Mouse (Mus musculus) heart, adult 2 months (tissue): ENCODE results near the gene Odaph. TPM values are rescaled to one million over a fixed set of nuclear protein-coding genes. Genes with fewer than 3 reads are reported as not detected.
"Not testable (repeated sequence)": the region's sequence is repeated elsewhere in the genome, so short reads cannot be mapped to it uniquely, and the experiment has no call there.

Source experiments
- DNase-seq, 2 experiments: peaks; one replicate each; pipeline ENCODE4 v3.0.0; 2021
- H3K27ac ChIP-seq: fragments of 200-600 bp; 2 replicates; pipeline ENCODE4 v1.8.1; 2022
- H3K27me3 ChIP-seq: fragments of 200-500 bp; 2 replicates; pipeline ENCODE4 v1.6.1; 2012; ENCODE audit warnings: mild to moderate bottlenecking, low read length, inconsistent platforms, mixed read lengths; ENCODE audit not compliant: control insufficient read depth, insufficient read depth
- H3K36me3 ChIP-seq: fragments of 200-500 bp; 2 replicates; pipeline ENCODE4 v1.6.1; 2012; ENCODE audit warnings: low read length, inconsistent platforms; ENCODE audit not compliant: control insufficient read depth, insufficient read depth
- H3K4me1 ChIP-seq: fragments of 200-500 bp; 2 replicates; pipeline ENCODE4 v1.6.1; 2011; ENCODE audit warnings: low read length; ENCODE audit not compliant: control insufficient read depth, insufficient read depth
- H3K4me3 ChIP-seq: fragments of 200-600 bp; 2 replicates; pipeline ENCODE4 v1.8.1; 2022
- H3K79me2 ChIP-seq: fragments of 200-500 bp; replicated peaks from 2 replicates; pipeline ENCODE4 v1.6.1; 2012; ENCODE audit warnings: mild to moderate bottlenecking, inconsistent platforms, low read length, moderate library complexity, mixed read lengths; ENCODE audit not compliant: control insufficient read depth, insufficient read depth
- H3K9ac ChIP-seq: fragments of 200-500 bp; 2 replicates; pipeline ENCODE4 v1.6.1; 2012; ENCODE audit warnings: low read depth, mild to moderate bottlenecking, control low read depth, inconsistent platforms, low read length, mixed read lengths
- CTCF ChIP-seq: fragments of 200-600 bp; IDR thresholded peaks from 2 replicates; pipeline ENCODE4 v1.8.1; 2022; ENCODE audit warnings: antibody characterized with exemption, mild to moderate bottlenecking, moderate library complexity
- EP300 ChIP-seq: fragments of 200-500 bp; IDR thresholded peaks from 2 replicates; pipeline ENCODE4 v1.6.1; 2011; ENCODE audit warnings: low read depth, low read length, control low read depth; ENCODE audit not compliant: insufficient read depth
- POLR2A ChIP-seq: fragments of 200-500 bp; IDR thresholded peaks from 2 replicates; pipeline ENCODE4 v1.6.1; 2011; ENCODE audit warnings: mild to moderate bottlenecking, low read depth, low read length, control low read depth; ENCODE audit not compliant: insufficient read depth
- WGBS: fragments of 180-500 bp; shearing (Covaris S2); methylation state at CpG from one replicate; pipeline ENCODE4 v1.1.7; 2018; 5-methylcytosine and 5-hydroxymethylcytosine counted together
- intact Hi-C: fragments of 180-260 bp; cut with DNase I; formaldehyde crosslinking; loops from one replicate; pipeline ENCODE4 v1.15.1; 2025
- long read RNA-seq: library from polyadenylated mRNA; stranded (forward); transcript quantifications from one replicate; pipeline ENCODE4 v2.0.0, GENCODE M21; 2021
- polyA plus RNA-seq: library from polyadenylated mRNA; depleted of rRNA; stranded (reverse); fragments of >200 nt; gene quantifications from 2 replicates; pipeline ENCODE4 v1.2.3, GENCODE M21; 2012; rRNA removed
- total RNA-seq, 2 experiments: library from RNA; stranded (reverse); gene quantifications; 2 replicates each; pipeline ENCODE4 v1.2.3; 2021

Odaph gene
- not detected for total RNA-seq
- not detected in 2 replicates for polyA plus RNA-seq
- long read RNA-seq, result 0 reads

DNA sequence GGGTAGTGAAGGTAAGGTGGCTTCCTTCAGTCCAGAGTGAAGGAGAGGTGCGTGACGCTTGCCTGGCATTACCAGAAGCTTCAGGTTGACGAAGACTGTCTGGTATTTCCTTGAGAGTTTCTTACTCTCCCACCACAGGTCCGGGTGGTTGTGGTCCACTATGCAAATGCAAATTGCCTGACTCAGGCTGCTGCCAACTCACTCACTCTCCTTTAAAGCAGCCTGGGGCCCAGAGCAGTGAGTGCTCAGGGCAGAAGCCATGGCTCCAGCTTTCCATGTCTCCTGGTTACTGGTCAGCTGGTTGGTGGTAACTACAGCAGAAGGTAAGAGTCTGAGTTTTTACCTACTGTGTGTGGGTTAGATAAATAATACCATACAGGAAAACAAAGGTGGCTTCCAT, at the start of gene Odaph:
Gene Odaph, plus strand, starts transcription at position 240 of the 400 bp plus-strand sequence.
- no peaks in the 10 kb centered on the region for H3K79me2 ChIP-seq
- no peaks in the 10 kb centered on the region for H3K27me3 ChIP-seq
- DNase-seq, result no peak
- no peaks in the 10 kb centered on the region for H3K4me1 ChIP-seq
- H3K4me3 ChIP-seq, result no peak within 1 kb of the TSS
- H3K9ac ChIP-seq, result no peak within 1 kb of the TSS
- H3K36me3 ChIP-seq, result no peaks in the 10 kb centered on the region
- TF ChIP-seq EP300 (no peak), POLR2A (no peak), CTCF (no peak)
- no peak within 1 kb of the TSS for H3K27ac ChIP-seq
- intact Hi-C loops, result no loop called here
- 75% methylated on average over 4 of the region's 4 CpGs for WGBS

DNA sequence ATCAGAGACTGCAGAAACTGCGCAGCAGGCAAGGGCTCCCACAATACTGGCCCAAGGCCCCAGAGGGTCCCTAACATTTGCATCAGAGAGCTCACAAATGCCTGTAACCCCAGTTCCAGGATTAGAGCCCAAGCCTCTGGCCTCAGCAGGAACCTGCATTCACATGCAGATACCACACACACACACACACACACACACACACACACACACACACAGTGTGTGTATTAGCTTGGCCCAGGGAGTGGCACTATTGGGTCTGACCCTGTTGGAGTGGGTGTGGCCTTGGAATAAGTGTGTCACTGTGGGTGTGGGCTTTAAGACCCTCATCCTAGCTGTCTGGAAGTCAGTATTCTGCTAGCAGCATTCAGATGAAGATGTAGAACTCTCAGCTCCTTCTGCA, 41.7 kb upstream of the Odaph start:
- WGBS, result 96% methylated on average over 1 of the region's 1 CpGs
- intact Hi-C loops, H3K4me1 ChIP-seq, H3K9ac ChIP-seq, H3K36me3 ChIP-seq, H3K79me2 ChIP-seq, DNase-seq, H3K4me3 ChIP-seq, H3K27ac ChIP-seq, H3K27me3 ChIP-seq: not testable (repeated sequence)

DNA sequence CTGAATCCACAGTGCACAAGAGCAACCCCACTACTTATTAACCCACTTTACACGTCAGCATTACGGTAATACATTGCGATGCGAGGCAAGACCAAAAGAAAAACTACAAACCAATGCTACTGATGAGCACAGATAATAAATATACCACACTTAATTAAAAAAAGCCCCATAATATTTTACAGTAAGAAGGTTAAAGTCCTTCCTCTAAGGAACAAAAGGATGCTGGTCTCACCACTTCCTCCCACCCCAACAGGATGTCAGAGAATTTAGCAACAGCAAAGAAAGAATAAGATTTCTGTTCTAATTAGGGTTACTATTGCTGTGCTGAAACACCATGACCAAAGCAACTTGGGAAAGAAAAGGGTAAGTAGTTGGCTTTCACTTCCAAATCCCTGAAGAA, 40.3 kb upstream of the Odaph start:
- Histone ChIP-seq H3K27me3 (no peaks in the 10 kb centered on the region), H3K79me2 (no peaks in the 10 kb centered on the region), H3K36me3 (peaks cover 8% of the 10 kb centered on the region), H3K4me1 (no peaks in the 10 kb centered on the region), H3K27ac (no peak overlapping the region), H3K9ac (no peak overlapping the region), H3K4me3 (no peak overlapping the region)
- no peak for DNase-seq
- TF ChIP-seq EP300, result no peak
- no peak for TF ChIP-seq CTCF
- no peak for TF ChIP-seq POLR2A
- intact Hi-C loops, result no loop called here
- 97% methylated on average over 4 of the region's 4 CpGs for WGBS

DNA sequence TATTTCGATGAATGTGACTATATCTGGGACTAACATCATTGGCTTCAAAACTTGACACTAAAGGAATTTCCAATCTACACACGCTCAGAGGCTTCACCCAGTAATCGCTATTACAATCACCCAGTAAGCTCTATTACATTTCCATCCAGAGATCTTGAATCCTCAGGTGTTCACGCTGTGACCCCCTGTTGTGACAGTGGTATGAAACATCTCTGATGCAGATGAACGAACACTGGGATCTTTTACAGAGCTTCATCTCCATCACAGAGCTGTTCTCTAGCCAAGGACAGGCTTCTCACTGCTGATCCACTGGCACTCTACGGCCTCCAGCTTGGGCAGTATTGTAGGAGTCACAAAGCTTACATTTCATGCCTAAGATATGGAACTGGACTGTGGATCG, 37.8 kb upstream of the Odaph start:
- 96% methylated on average over 7 of the region's 7 CpGs for whole genome bisulfite sequencing
- H3K27ac ChIP-seq, result no peak overlapping the region
- intact Hi-C loops, result no loop called here

DNA sequence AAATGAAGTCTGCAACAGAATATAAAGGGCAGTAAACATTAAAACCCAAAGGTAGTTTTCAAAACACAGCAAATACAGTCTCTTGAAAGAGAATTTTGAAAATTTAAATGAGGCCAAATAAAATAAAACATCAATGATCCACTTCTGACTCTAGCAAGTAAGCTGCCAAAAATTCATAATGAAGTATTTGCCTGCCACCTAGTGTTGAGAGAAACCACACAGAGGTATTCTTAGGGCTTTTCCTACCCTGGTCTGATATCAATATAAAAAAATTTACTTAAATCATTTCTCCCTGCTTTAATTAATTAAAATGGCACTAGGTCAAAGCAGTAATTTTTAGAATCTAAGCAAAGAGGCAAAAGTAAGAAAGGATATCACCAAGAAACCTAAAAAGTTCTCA, 35.9 kb upstream of the Odaph start:
- peaks cover 15% of the 10 kb centered on the region for H3K36me3 ChIP-seq
- intact Hi-C loops, result loop anchor here (1.0 kb wide), 2 partner anchors 434 to 486 kb away; partner anchors contain the start of gene Parm1
- H3K27me3 ChIP-seq, result no peaks in the 10 kb centered on the region
- H3K79me2 ChIP-seq, result no peaks in the 10 kb centered on the region
- no peak overlapping the region for H3K27ac ChIP-seq
- H3K4me1 ChIP-seq, result no peaks in the 10 kb centered on the region
- peak; percentile 70 for TF ChIP-seq CTCF
- no peak for TF ChIP-seq POLR2A
- TF ChIP-seq EP300, result no peak
- no peak overlapping the region for H3K4me3 ChIP-seq
- H3K9ac ChIP-seq, result no peak overlapping the region
- DNase-seq, result no peak

More for the DNA sequence above, 37.8 kb upstream of the Odaph start:
- H3K4me3 ChIP-seq, result no peak overlapping the region
- DNase-seq, result no peak
- no peaks in the 10 kb centered on the region for H3K79me2 ChIP-seq
- no peaks in the 10 kb centered on the region for H3K27me3 ChIP-seq
- TF ChIP-seq EP300 (no peak), POLR2A (no peak), CTCF (no peak)
- H3K9ac ChIP-seq, result no peak overlapping the region
- no peaks in the 10 kb centered on the region for H3K4me1 ChIP-seq
- H3K36me3 ChIP-seq, result peaks cover 13% of the 10 kb centered on the region

DNA sequence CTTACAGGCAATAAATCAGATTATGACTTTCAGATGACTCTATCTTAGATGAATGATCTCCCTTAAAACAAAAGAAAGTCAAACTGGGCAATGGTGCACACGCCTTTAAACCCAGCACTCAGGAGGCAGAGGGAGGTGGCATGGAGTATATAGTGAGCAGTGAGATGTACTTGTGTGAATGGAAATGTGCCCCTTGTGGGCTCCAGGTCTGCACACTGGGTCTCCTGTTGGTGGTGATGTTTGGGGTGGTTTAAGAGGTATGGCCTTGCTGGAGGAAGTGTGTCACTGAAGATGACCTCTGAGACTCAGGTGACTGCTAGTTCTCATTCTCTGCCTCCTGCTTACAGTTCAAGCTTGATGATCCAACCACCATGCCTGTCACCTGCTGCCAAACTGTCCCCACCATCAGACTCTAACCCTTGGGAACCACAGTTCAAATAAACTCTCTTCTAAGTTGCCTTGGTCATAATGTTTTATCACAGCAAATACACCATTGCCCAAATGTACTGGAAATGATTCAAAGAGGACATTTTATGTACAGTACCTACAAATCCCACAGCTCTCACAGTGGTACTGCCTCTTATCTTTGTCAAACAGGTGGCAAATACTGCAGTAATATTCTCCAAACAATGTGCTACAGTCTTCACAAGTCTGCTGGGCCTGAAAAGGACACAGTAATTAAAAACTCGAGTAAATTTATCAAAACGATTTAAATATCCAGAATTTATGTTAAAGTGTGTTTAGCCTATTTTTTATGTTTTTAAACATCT, 30.1 kb upstream of the Odaph start:
- Histone ChIP-seq H3K27me3 (no peaks in the 10 kb centered on the region), H3K36me3 (peaks cover 31% of the 10 kb centered on the region), H3K4me3 (no peak overlapping the region), H3K4me1 (peaks cover 8% of the 10 kb centered on the region), H3K27ac (no peak overlapping the region), H3K9ac (no peak overlapping the region), H3K79me2 (peaks cover 5% of the 10 kb centered on the region; the same call in 1 of the 2 replicates)
- intact Hi-C loops, result no loop called here
- TF ChIP-seq POLR2A (no peak), CTCF (no peak), EP300 (no peak)
- 93% methylated on average over 3 of the region's 3 CpGs for WGBS
- DNase-seq, result no peak
